Mouse (Mus musculus) CD8-positive naive resting alpha-beta T cell, adult 57 days (primary cell): ENCODE data around the gene 1700020L24Rik. TPM values are rescaled to one million over a fixed set of nuclear protein-coding genes. Genes with fewer than 3 reads are reported as not detected.

Experiments
- total RNA-seq: library from RNA; stranded (reverse); gene quantifications from one replicate; pipeline ENCODE4 v1.2.4, GENCODE M21; 2023

The 1700020L24Rik gene
- total RNA-seq: not detected

DNA sequence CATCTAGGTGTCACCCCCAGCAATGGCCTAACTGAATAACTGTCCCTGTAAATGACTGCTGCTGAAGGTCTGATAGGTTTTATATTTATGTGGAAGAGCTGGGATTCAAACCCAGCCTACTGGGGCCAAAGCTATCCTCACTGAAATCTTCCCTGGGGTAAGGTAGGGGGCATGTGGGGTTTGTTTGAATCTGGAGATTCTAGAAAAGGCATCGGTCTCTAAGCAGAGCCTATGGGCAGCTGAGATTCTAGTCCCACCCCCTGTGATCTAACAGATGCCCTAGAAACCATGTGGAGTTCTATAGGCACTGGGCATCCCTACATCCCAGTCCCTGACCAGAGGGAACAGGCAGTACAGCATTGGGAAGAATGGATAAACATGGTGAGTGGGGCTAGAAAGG is at the start of gene 1700020L24Rik:
Gene 1700020L24Rik, plus strand, starts transcription at position 301 of the 400 bp plus-strand sequence.

DNA sequence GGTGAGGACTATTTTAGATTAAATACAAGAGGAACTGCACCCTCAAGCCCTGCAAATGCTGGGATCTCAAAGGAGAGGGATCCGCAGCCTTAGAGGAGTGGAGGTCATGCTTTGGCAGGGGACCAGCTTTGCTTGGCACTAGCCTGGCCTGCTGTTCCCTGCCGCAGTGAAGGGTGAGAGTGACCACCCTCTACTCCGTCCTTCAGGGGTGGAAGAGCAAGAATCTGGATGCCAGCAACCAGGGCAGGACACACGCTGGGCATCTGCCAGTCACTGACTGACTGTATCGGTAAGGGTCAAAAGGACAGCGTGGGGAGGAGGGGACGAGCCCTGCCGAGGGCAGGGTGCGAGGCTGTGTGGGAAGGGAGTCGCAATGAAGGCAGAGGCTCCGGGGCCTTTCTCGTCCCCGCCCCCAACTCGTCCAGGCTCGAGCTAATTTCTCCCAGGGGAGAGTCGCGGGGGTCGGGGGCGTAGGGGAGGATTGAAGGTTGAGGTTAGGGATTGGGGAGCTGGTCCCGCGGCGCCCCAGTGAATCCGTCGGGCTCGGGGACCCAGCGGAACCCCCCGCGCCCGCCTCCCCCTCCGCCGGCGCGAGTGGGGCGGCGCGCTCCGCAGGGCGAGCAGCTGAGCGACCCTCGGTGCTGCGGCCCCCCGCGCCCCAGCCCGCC is 28.3 kb upstream of the 1700020L24Rik start, which contains the start of gene Rasl10b:
Gene Rasl10b, plus strand, starts transcription at position 51 of the 668 bp plus-strand sequence.

DNA sequence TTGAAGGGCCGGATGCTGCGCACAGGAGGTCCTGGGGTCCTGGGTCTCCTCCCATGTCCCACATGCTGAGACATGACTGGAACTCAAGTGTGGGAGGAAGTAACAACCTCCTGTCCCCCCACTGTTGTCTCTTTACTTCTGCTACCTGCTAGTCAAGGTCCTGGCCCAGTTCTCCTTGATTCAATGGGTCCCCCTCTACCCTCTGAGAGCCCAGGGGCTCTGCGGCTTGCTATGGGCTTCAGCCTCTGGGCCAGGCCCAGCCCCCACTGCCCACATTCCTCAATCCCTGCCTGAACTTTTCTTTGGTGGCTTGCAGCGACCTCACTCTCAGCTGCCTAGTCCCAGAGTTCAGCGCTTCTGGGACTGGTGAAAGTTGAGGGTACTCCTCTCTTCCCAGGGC is 8.1 kb upstream of the 1700020L24Rik start, which contains the start of gene Gas2l2:
Gene Gas2l2, minus strand, starts transcription at position 101 of the 400 bp plus-strand sequence.

DNA sequence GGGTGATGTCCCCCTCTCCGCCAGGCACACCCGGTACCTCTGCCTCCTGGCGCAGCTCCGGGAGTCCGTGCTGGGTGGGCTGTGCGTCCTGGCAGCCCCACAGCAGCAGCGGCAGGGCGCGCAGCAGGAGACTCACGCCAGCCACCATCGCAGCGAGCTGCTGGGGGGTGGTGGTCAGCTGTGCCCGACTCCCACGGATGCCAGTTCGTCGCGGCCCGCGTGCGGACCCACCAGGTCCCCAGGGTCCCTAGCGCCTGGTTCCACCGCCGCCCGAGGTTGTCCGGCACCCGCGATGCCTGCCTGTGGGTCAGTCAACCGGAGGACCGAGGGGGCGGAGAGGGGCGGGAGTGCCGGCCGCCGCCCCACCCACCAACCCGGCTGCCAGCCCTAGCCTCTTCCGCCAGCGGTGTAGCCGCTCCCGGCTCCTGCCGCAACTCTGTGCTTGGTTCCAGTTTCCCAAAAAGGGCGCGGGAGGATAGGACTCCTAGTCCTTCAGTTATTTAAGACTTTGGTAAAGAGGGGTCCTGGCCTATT is 25.3 kb downstream of the 1700020L24Rik start, which contains the start of gene Mmp28:
Gene Mmp28, minus strand, starts transcription at position 361 of the 534 bp plus-strand sequence.

DNA sequence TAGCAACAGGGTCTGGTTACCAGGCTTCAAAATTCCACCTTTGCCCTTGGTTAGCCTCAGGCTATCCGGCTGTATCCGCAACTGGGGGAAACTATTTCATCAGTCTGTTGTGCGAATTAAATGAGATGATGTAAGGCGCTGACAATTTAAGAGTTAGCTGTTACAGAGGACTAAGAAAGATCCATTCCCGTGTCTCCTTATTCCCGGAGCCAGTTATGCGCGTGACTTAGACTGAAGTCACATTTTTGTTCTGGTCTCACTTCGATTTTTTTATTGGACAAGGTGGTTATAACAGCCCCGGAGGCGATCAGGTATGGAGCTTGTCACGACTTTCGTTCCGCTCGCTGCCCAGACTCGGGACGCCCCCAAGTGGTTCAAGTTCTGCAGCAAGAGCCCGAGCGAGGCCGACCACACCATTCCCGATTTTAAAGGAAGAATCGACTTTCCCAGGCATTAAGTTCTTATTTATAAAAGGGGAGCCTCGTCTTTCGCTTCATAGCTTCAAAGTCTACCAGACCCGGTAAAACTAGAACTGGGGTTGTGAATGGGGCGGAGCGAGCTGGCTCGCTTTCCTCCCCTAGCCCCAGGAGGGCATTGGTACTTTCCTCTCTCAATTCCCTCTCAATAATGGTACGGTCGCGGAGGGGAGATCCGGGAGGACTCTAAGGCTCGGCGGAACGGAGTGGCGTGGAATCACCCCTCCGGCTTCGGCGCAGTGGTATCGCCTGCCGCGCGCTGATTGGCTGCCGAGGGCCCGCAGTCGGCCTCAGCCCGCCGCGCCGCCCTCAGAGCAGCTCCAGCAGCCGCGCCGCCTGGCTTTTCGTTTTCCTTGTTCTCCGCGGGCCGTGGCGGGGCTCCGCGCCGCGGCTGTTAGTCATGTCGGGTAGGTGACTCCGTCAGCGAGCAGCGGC is 35.1 kb downstream of the 1700020L24Rik start, which contains the start of gene Taf15:
Gene Taf15, plus strand, starts transcription at position 763 of the 911 bp plus-strand sequence.

Other genes starting within 250 kb of the 1700020L24Rik start
- 4.6 TPM for gene Slfn3, start 246.3 kb upstream of the 1700020L24Rik start, total RNA-seq
- gene Slfn14, start 151.0 kb upstream of the 1700020L24Rik start, total RNA-seq: not detected
- gene Ap2b1, start 138.7 kb upstream of the 1700020L24Rik start, total RNA-seq: 106 TPM
- 9.4 TPM for gene Pex12, start 135.1 kb upstream of the 1700020L24Rik start, total RNA-seq
- gene Rasl10b, start 28.5 kb upstream of the 1700020L24Rik start, total RNA-seq: 0.89 TPM
- not detected for gene Gas2l2, start 8.2 kb upstream of the 1700020L24Rik start, total RNA-seq
- gene Mmp28, start 25.4 kb downstream of the 1700020L24Rik start, total RNA-seq: not detected
- 145 TPM for gene Taf15, start 35.4 kb downstream of the 1700020L24Rik start, total RNA-seq
- gene Heatr9, start 84.5 kb downstream of the 1700020L24Rik start, total RNA-seq: not detected
- 19.3 TPM for gene Ccl5, start 92.8 kb downstream of the 1700020L24Rik start, total RNA-seq
- 0.49 TPM for gene Ccl9, start 141.0 kb downstream of the 1700020L24Rik start, total RNA-seq
- gene Ccl6, start 155.4 kb downstream of the 1700020L24Rik start, total RNA-seq: 4.1 TPM
- gene Rpl9-ps1, start 207.9 kb downstream of the 1700020L24Rik start, total RNA-seq: not detected
- 7.2 TPM for gene Ccl3, start 211.7 kb downstream of the 1700020L24Rik start, total RNA-seq
- gene Ccl4, start 224.9 kb downstream of the 1700020L24Rik start, total RNA-seq: 7.4 TPM